Mouse (Mus musculus) liver, embryonic 18 days (tissue): ENCODE data around the gene Fam71d. TPM values are rescaled to one million over a fixed set of nuclear protein-coding genes. Genes with fewer than 3 reads are reported as not detected.

Experiments
- polyA plus RNA-seq: library from polyadenylated mRNA; depleted of rRNA; stranded (reverse); fragments of >200 nt; gene quantifications from 2 replicates; pipeline ENCODE4 v1.2.3, GENCODE M21; 2012; rRNA removed

Gene Fam71d
- 0.05 TPM in 1 of 2 replicates, not detected in the other for polyA plus RNA-seq

GRCm38 (mm10) chr12:78691325-78691724 lies at the start of gene Fam71d:
Gene Fam71d (plus strand): TSS chr12:78691535.

GRCm38 (mm10) chr12:78748557-78749377 lies 57.4 kb downstream of the Fam71d start, which contains the start of gene Mpp5:
Gene Mpp5 (plus strand): TSS chr12:78748907.

Other genes with a start within 250 kb of the Fam71d start
- gene Mpp5, start 57.4 kb downstream of the Fam71d start, polyA plus RNA-seq = 2.9 and 3.3 TPM in 2 replicates
- 17.3 and 18.7 TPM in 2 replicates for gene Atp6v1d, start 170.1 kb downstream of the Fam71d start, polyA plus RNA-seq
- gene Eif2s1, start 170.3 kb downstream of the Fam71d start, polyA plus RNA-seq = 32.2 and 34.9 TPM in 2 replicates
- gene Plek2, start 215.4 kb downstream of the Fam71d start, polyA plus RNA-seq = 10.5 and 12.5 TPM in 2 replicates